ENCODE assay signal across 38 mouse cellular contexts in genomic region chr10:14666147-14666546, GRCm38 (mm10). TPM values are rescaled to one million over a fixed set of nuclear protein-coding genes. Genes with fewer than 3 reads are reported as not detected.
"Had no signal": no experiment of that assay in that cellular context is flagged by ENCODE, and none has a peak within 500 bp of the region (broad histone marks: within the 10 kb centered on the region; RNA-seq: fewer than 3 reads in every experiment).

No protein-coding gene starts in this region.

- H3K27ac ChIP-seq: gastrocnemius, adult 2 months; heart, adult 2 months; hindbrain, embryonic 10.5 days; hindbrain, embryonic 12.5 days; hindbrain, embryonic 14.5 days; intestine, embryonic 15.5 days; layer of hippocampus, adult 2 months; left cerebral cortex, adult 2 months; limb, embryonic 10.5 days; limb, embryonic 12.5 days; liver, embryonic 13.5 days; liver, embryonic 15.5 days had no signal

- H3K4me2 ChIP-seq: heart, embryonic 11.5 days; hindbrain, embryonic 12.5 days; hindbrain, embryonic 14.5 days; intestine, embryonic 15.5 days; limb, embryonic 12.5 days; liver, embryonic 11.5 days; liver, embryonic 13.5 days; liver, embryonic 15.5 days had no signal

- H3K27me3 ChIP-seq: hindbrain, embryonic 12.5 days; intestine, embryonic 15.5 days; limb, embryonic 12.5 days; liver, embryonic 13.5 days; liver, embryonic 15.5 days had no signal

- H3K4me1 ChIP-seq: hindbrain, embryonic 10.5 days; hindbrain, embryonic 12.5 days; intestine, embryonic 15.5 days; limb, embryonic 10.5 days; limb, embryonic 12.5 days; liver, embryonic 13.5 days; liver, embryonic 15.5 days had no signal

- ATAC-seq: hindbrain, embryonic 16.5 days; inflammation-experienced regulatory T-cells, adult 6 months; intestine, embryonic 15.5 days; intestine, postnatal 0 days; liver, postnatal 0 days had no signal

- H3K9ac ChIP-seq: hindbrain, embryonic 12.5 days; hindbrain, embryonic 14.5 days; intestine, embryonic 15.5 days; limb, embryonic 12.5 days; liver, embryonic 13.5 days; liver, embryonic 15.5 days; liver, postnatal 0 days had no signal

- H3K9me3 ChIP-seq: hindbrain, embryonic 10.5 days; hindbrain, embryonic 12.5 days; intestine, embryonic 15.5 days; limb, embryonic 10.5 days; limb, embryonic 12.5 days; liver, embryonic 13.5 days; liver, embryonic 15.5 days had no signal

- DNase-seq: gastrocnemius, adult 2 months; gastrocnemius, postnatal 10 days; gastrocnemius, postnatal 25 days; heart, adult 2 months; heart, postnatal 10 days; heart, postnatal 4 days; kidney, adult 18-20 months; kidney, adult 8-10 months; kidney, postnatal 25 days; kidney, postnatal 4 days; liver; liver, embryonic 13.5 days; liver, postnatal 0 days had no signal

- H3K4me3 ChIP-seq: gastrocnemius, adult 2 months; heart, adult 2 months; hindbrain, embryonic 10.5 days; hindbrain, embryonic 12.5 days; intestine, embryonic 15.5 days; layer of hippocampus, adult 2 months; left cerebral cortex, adult 2 months; limb, embryonic 10.5 days; limb, embryonic 12.5 days; liver, embryonic 13.5 days; liver, embryonic 15.5 days had no signal

RNA-seq across cellular contexts. Expression of gene Nmbr, which starts 39.2 kb away (rescaled TPM):
- total RNA-seq: gastrocnemius, postnatal 4 days; granulocyte monocyte progenitor cell, adult 5-6 weeks; heart, postnatal 10 days had no signal
- polyA plus RNA-seq: inflammation-experienced regulatory T-cells, adult 6 months; limb, embryonic 10.5 days; liver, embryonic 15.5 days; liver, postnatal 0 days had no signal

RNA-seq across cellular contexts. Expression of gene Gje1, which starts 51.9 kb away (rescaled TPM):
- total RNA-seq: gastrocnemius, adult 2 months; gastrocnemius, postnatal 10 days; gastrocnemius, postnatal 25 days; gastrocnemius, postnatal 4 days; granulocyte monocyte progenitor cell, adult 5-6 weeks; heart, adult 2 months; heart, postnatal 10 days; heart, postnatal 4 days; layer of hippocampus, adult 2 months; layer of hippocampus, postnatal 10 days; layer of hippocampus, postnatal 25 days; left cerebral cortex, adult 2 months; left cerebral cortex, postnatal 14 days; left cerebral cortex, postnatal 36 days had no signal
- polyA plus RNA-seq: frontal cortex, adult 2 months; heart, adult 2 months; heart, embryonic 11.5 days; heart, embryonic 14.5 days; hindbrain, embryonic 10.5 days; hindbrain, embryonic 12.5 days; hindbrain, embryonic 14.5 days; hindbrain, embryonic 16.5 days; inflammation-experienced regulatory T-cells, adult 6 months; intestine, embryonic 15.5 days; intestine, postnatal 0 days; kidney, embryonic 14.5 days; kidney, embryonic 16.5 days; limb, embryonic 10.5 days; limb, embryonic 12.5 days; limb, embryonic 14.5 days; liver, embryonic 11.5 days; liver, embryonic 13.5 days; liver, embryonic 15.5 days; liver, postnatal 0 days had no signal
